Mouse (Mus musculus): ENCODE data around the gene P3h2.
A peak's percentile ranks its signal among the peaks of the same experiment; 100 is the strongest.

P3h2 gene

DNA sequence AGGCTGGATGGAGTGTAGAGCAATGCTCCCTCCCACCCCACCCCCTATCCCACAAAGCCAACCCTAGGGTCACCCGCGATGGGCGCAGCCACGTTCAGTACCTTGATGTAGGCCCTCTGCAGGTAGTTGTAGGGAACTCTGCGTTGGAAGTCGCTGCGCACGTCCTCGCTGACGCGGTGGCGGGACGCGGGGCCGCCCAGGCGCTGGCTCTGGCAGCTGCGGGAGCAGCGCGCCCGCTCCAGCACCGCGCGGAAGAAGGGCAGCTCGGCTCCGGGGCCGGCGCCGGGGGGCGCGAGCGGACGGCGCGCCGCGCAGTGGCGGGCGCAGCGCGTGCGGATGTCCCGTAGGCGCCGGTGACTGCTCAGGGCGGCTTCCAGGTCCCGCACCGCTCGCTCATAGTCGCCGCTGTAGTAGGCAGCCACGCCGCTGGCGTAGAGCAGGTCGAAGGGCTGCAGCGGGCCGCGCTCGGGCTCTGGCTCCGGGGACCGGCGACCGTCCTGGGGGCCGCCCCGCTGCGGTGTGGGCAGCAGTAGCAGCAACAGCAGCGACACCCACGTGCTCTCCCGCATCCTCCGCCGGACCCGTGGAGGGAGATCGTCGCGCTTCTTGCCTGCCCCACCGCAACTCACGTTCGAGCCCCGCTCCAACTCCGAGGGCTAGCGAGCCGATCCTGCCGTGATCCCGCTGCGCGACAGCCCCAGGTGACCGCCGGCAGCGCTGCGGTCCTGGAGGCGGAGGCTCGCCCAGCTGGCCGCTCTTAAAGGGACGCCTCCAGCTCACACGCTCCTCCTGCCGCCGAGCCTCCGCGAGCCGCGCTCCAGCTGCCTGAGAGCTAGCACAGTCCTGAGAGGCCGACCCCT is at the start of gene P3h2:
P3h2 (minus strand) TSS at position 670 of the 860 bp plus-strand sequence.
- DNase-seq: peak; percentile 75 to 90

DNA sequence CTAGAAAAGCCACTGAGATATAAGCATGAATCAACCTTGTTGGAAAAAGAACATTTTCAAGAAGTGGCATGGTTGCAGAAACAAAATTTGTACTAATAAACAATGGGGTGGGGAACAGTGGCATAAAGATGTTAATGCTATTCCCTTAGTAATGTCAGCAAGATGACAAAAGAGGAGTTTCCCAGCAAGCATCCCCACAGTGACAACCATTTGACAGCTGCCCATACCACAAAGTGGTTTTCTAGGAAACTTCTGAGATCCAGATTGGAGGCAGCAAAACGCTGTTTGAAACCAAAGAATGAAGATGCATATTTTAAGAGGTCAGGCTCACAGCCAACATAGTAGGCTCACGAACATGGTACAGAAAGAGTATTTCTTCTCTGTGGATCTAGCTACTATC is 46.7 kb upstream of the P3h2 start:
- no peak for DNase-seq

DNA sequence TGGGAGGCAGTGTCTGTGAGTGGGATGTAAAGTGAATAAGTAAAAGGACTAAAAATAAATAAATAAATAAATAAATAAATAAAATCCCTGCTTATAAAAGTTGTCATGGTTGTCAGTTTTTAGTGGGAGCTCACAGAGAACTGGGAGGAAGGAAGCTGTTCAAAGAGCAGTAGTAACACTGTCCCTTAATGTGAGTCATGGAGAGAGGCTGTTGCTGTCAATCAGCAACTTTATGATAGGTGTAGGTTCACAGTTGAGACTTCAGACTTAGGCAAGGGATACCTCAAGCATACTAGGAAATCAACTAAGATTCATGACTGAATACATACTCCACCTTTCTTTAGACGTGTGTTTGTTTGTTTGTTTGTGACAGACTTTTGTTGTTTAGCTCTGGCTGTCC is 45.4 kb upstream of the P3h2 start:
- DNase-seq: no peak

DNA sequence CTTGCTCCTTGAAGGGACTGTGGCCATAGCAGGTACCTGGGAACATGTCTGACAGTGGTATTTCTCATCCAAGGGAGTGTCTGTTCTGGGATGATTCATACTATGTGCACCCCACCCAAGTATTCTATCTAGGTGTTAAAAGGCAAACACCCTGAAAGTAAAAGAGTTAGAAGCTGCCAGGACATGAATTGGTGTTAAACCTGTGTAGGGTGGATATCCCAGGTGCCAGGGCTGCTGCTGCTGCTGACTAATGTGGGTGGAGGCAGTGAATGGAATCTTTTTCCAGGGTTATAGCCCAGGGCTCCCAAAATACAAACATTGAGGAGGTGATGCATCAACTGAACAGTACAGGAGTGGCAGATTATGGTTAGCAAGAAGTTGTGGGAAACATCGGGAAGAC is 41.3 kb upstream of the P3h2 start:
- no peak for DNase-seq

DNA sequence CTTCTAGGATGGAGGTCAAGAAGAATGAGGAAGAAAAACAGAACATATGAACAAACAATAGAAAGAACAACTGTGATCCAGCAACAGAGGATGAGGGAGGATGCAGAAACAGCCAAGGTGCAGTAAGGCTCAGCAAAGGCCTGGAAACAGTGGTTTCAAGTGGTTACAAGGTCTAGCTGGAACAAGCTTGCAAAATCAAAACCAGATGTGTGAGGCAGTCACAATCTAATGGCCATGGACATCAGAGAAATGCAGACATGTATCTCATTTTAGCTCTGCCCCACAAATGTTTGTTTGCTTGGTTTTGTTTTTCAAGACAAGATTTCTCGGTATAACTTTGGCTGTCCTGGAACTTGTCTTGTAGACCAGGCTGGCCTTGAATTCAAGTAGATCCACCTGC is 25.5 kb upstream of the P3h2 start:
- DNase-seq: no peak

DNA sequence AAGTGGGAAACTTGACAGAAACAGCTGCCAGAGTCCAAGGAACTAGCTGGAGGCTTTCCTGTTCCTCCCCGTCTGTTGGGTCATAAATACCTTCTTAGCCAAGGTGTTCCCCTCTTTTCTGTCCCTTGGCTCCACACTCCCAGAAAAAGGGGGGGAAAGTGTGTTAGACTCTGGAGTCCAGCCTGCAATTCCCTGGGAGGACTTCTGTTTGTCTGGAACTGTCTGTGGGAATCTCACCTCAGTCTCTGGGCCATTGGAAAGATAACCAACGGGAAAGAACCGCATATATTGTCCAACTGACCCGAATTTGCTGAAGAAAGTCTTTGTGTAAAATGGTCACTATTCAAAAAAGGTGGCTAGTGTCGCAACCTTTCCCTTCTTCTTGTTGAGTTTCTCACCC is 1.0 kb upstream of the P3h2 start:
- no peak for DNase-seq

DNA sequence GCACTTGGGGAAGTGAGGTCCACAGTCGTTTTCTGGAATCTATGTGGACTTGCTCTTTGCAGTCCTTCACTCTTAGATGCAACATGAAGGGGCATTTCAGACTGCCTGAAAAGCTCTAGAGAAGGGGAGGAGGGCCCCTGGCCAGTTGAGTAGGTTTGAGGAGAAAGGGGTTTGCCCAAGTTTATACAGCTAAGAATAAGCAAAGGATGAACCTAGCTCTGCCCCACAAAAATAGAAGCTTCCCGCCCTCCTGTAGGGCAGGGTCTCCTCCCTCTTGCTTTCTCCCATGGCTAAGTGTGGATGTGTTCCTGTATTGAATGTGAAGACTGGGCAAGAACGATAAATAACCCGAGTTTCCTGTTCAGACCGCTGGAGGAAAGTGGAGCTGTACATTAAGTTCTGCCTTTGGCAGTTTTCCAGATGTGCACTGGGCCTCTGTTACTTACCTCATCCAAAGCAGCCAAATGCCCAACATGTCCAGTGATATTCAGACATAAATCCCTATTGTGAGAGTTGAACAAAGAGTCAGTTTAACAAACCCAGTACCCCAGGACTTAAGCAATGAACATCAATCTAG is 545 bp upstream of the P3h2 start:
- peak; percentile 39 for DNase-seq

DNA sequence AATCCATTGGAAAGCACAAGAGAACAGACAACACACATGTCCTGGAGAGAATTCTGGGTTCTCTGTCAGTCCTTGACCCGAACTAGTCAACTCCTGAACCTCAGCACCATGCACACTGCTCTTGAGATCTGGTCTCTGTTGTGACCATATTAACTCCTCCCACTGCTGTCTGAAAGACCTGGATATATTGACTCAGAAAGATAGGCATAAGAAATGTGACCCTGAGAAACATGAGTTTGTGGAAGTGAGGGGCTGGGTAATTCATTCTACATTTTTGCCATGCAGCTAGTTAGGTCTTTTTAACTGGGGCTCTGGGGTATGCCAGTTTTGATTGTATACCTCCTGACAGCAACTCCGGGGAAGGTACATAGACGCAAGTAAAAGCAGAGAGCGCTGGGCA is 1.3 kb downstream of the P3h2 start:
- no peak for DNase-seq

DNA sequence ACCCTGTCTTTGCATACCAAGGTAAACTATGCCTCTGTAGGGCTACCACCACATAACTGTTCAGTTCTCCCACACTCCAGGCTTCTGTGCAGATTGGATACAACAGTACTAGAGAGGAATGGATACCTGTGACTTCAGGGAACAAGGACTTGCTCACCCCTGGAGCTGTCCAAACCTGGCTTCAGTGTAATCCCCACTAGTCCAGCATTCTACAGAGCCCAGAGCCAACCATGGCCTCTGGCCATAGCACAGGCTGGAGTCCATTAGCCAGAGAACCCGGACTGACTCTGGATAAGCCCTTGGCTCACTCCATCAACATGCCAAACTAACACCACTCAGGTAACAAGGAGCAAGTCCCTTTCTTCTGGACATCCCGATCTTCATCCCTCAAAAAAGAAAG is 2.7 kb downstream of the P3h2 start:
- DNase-seq: peak in 1 of 2 experiments; percentile 69

DNA sequence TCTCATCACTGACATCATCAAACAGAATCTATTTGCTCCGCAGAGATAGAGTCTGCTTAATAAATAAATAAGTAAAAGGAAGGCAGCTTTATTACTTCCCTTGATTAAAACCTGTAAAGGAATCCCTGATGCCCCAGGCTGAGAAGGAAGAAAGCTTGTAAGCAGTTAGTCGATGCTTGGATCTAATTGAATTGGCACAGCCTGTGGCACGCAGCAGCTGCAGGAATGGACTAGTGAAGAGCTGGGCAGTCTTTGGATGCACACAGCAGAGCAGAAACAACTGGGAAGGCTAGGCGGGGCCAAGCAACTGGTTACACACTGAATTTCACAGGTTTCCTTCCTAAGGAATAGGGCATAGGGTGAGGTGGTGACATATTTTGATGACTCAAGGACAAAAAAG is 5.4 kb downstream of the P3h2 start:
- DNase-seq: peak in 1 of 2 experiments; percentile 57

DNA sequence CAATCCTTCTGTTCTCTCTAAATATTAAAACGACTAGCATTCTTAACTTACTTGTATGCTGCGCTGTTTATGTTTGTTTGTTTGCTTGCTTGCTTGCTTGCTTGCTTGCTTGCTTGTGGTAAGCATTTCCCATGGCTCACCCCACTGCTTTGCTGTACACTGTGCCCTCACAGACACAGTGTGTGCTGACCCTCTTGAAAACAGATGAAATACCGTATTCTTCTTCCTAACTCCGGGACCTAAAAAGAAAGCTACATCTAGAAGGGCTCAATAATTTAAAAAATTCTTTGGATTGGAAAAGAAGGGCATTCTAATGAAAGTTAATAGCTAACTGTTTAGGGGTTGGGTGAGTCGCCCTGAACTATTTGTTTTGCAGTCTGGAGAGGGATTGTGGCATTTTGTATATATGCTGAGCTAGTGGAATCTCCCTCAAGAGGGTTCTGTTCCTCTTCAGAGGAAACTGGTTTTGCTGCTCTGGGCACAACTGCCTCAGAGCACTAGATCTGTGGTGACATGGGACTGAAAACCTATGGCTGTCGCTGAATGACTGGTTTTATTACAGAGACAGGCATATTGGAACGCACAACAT is 9.8 kb downstream of the P3h2 start:
- DNase-seq: peak in 1 of 2 experiments; percentile 44

DNA sequence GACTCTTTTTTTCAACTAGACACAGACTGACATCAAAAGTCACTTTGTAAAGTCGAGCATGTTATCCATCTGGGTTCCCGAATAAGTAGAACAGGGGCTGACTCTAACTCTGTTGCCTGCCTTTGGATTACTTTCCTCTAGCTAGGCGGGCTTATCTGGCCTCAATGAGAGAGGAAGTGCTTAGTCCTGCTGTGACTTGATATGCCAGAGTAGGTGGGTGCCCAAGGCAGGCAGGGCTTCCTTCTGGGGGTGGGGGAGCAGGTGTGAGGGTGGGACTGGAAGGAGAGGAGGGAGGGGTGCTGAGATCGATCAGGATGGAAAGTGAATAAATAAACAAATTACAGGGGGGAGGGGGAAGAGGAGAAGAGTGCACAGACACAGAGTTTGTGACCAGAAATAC is 11.7 kb downstream of the P3h2 start:
- DNase-seq: no peak

DNA sequence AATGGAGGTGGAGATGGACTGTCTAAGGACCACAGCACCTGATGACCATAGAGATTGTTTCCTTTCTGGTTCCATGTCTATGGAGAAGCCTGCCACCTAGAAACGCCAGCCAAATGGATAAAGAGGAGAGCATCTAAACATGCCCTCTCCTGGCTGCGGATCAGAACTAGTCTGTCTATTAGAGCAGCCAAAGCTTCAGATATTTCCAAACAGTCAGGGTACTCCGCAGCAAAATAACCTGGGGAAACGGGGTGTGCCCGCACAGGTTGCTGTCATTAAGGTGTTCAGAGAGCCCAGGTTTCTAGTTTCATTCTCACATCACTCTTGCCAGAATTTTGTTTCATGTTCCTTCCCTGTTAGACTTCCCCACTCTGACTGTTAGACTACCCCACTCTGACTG is 16.6 kb downstream of the P3h2 start:
- no peak for DNase-seq

DNA sequence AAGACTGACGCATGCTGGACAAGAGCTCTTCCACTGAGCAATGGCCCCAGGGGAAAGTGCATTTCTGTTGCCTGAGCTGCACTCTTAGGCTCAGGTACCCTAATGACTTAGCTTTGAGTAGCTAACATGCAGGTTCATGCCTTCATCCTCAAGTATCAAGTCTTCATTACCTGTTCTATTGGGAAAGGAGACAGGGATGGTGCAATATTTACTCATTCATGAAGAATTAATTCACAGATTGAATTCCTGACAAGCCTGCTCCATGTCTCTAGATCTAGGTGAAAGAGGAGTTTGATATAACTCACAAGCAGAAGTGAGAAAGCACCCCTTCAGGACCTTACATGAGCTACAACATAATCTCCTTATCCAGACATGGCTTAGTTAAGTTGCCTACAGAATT is 17.3 kb downstream of the P3h2 start:
- peak; percentile 36 to 45 for DNase-seq

DNA sequence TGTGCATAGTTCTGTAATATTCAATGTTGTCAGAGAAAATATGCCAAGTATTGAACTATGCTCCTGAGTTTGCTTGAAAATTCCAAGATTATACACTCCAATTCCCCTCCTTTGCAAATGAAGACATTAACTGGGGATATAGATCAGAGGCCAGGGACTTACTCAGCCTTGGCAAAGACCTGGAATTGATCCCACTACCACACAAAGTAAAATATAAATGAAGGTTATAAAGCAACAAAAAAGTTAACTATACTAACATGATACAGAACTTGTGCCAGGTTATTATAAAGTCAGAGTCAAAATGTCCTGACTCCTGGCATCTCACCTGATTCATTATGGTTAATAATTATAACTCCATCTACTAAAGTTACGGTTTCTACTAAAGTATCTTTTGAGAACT is 18.6 kb downstream of the P3h2 start:
- DNase-seq: no peak

DNA sequence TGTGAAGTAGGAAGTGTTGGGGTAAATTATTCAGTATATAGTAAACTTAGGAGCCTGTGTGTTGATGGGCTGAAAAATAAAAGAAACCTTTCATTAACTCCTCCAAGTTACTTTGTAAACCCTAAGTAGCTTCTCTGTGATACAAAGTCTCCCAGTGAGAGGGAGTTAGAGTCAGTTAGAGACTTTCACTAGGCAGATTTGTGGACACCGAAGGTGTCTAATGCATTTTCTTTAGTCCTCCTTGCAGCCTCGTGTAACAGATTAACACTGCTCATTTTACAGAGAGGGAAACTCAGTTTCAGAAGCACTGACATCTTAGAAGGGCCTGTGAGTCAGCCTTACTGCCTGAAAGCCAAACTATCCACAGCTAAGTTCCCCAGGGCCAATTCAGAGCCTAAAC is 20.4 kb downstream of the P3h2 start:
- DNase-seq: no peak

DNA sequence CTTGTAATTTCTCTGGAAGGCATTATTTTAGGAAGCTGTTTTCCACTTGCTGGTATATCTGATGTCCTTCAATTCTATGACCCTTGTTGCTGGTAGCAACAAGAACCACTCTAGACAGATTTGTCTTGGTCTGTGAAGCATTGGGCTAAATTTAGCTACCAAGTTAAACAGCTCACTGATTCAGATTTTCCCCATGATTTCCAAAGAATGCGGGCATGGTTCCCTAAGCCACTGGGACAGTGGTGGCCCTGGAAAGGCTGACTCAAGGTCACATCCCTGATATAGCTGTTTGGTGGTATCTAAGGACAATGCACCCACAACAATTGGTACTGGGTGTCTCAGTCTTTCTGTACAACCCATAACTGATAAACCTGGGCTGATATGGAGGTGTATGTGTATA is 22.8 kb downstream of the P3h2 start:
- peak; percentile 71 to 87 for DNase-seq

DNA sequence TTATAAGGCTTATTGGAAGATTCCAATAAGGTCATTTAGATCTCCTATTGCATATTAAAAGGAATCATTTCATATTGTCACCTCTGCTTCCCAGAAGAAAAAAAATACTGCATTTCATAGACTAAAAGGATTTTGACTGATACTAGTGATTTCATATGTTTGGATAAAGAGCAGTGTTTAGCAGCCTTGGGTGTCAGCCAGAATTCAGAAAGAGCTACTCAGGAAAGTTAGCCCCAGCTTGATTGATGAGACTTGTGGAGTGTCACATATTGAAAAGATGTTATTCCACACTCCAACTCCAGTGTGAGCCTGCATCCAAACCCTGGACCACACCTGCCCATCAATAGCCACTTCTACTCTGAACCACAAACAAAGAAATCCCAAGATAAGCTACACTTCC is 23.2 kb downstream of the P3h2 start:
- DNase-seq: peak in 1 of 2 experiments; percentile 26

DNA sequence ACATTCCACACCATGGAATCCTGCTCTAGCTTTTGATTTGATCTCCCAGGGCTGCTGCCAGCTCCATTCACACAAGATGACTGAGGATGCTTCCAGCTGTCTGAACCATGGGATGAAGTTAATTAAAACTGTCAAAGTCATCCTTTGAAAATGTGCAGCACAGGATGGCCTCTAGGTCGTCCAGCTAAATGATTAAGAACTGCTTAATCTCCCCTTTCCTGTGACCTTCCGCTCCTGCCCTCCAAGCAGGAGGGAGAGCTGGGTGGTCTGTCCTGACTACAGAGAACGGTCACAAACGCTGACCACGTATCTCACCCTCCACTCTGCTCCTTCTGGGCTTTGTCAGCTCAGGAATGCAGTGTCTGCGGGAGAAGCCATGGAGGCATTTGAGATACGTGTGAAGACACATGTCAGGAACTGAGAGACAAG is 26.6 kb downstream of the P3h2 start:
- DNase-seq: peak in 1 of 2 experiments; percentile 40

DNA sequence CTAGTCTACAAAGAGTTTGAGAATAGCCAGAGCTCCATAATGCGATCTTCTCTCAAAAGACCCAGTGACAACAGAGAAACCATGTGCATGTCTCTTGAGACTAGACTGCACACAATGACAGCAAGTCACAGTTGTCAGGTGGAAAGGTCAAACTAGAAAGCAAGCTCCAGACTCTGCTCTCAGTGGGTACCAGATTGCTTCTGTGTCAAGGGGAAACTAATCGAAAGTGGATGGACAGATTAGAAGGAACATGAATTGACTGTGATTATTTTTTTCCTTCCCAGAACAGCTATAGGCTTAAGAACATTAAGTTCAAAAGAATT is 27.5 kb downstream of the P3h2 start:
- DNase-seq: no peak

DNA sequence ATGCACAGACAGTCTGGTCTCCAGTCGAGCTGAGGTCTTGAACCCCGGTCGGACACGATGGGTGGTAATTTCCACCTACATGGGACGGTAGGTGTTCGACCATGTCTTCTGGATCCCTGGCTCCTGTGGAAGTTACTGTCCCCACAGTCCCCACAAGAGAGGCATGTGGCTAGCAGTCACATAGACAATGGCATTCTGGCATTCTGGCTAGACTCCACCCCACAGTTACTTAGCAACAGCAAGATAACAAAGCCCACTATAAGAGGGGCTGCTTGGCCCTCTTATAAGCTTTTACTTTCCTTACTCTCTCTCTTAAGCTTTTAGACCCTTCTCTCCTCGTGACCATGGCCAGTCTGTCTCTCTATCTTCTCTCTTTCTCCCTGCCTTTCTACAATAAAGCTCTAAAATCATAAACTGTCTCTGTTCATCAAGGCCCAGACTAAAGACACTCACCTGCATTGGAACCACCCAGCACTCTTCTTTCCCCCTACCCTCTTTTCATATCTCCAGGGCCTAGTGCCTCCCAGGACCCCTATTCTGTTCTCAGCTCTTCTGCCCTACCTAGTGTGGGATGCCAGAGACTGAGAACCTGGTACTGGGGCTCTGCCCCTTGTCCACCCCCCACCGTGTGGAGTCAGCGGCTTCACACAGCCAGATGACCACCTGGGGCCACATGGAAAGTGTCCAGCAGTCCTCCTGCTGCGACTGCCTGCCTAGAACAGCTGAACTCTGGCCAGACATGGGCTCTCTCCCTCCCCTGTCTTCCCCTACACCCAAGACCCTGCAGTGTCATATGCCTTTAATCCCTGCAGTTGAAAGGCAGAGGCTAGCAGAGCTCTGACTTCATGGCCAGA is 28.1 kb downstream of the P3h2 start:
- peak; percentile 84 to 94 for DNase-seq

DNA sequence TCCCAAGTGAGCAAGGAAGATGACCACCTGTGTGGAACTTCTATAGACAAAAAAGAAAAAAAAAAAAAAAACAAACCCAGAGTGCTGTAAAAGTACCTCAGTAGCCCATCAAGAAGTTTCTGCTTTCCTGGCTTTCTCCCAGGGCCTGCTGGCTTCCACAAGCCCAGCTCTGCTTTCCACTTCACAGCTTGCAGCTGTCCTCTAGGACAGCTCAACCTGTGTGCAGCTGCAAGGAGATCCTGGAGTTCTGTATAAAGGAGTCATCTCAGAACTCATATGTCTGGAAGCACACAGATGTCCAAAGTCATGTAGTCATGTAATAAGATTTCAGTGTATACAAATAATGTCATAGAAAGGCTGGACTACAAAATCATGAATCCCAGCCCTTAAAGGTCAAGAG is 30.5 kb downstream of the P3h2 start:
- no peak for DNase-seq

DNA sequence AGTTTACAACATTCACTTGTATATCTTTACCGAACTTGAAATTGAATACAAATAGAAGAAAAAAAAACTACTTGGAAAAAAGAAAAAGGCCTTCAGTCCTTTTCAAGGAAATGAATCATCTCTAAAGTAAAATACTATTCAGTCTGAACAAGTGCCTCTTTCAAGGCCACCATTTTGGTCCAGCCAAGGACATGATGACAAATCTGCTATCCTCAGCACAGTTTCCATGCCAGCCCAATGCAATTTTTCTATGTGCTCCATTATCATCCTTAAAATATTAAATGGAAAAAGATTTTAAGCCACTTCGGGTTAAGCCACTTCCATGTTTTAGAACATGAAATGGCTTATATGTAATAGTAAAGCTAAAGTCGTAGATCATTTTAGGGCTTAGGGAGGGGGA is 35.2 kb downstream of the P3h2 start:
- DNase-seq: no peak

Measured in kidney, postnatal 25 days (tissue).